Mouse (Mus musculus) bone marrow, adult 2 months (tissue): ENCODE results near the gene Fam117b.

Experiments
- CTCF ChIP-seq: fragments of 200-500 bp; IDR thresholded peaks from 2 replicates; pipeline ENCODE4 v1.5.1; 2011; ENCODE audit warnings: low read length, control low read depth; ENCODE audit not compliant: control insufficient read depth, insufficient read depth
- POLR2A ChIP-seq: fragments of 200-500 bp; IDR thresholded peaks from 2 replicates; pipeline ENCODE4 v1.6.1; 2011; ENCODE audit warnings: low read depth, mild to moderate bottlenecking, control low read depth, low read length, borderline replicate concordance; ENCODE audit not compliant: control insufficient read depth

GRCm38 (mm10) chr1:60000319-60000718, 87.5 kb downstream of the Fam117b start:
- TF ChIP-seq POLR2A (no peak), CTCF (no peak)
